Mouse (Mus musculus): ENCODE results near the gene Pla2g1b. TPM values are rescaled to one million over a fixed set of nuclear protein-coding genes. Genes with fewer than 3 reads are reported as not detected.

Pla2g1b gene
- polyA plus RNA-seq, 1 experiment from 2014 or later = not detected

- DNase-seq (ENCODE audit: low spot score) = no peak
- H3K27ac ChIP-seq (replicated peaks; ENCODE audit: low read depth, low read length) = no peak overlapping the region
- ATAC-seq (replicated peaks; ENCODE audit: insufficient number of reproducible peaks, low FRiP score, low TSS enrichment, low read depth) = no peak
- H3K9ac ChIP-seq (replicated peaks; ENCODE audit: low read length) = no peak overlapping the region
- H3K27me3 ChIP-seq (ENCODE audit: control insufficient read depth, insufficient read depth, low read length) = no peaks in the 10 kb centered on the region
- no peaks in the 10 kb centered on the region for H3K9me3 ChIP-seq (replicated peaks; ENCODE audit: control insufficient read depth, low read length)
- 72% methylated on average over 22 of the region's 22 CpGs for WGBS
- H3K36me3 ChIP-seq (replicated peaks; ENCODE audit: control insufficient read depth, insufficient read depth, low read depth, low read length) = no peaks in the 10 kb centered on the region
- no peak overlapping the region for H3K4me2 ChIP-seq (ENCODE audit: low read depth, low read length)
- H3K4me1 ChIP-seq (ENCODE audit: control insufficient read depth, insufficient read depth, low read length) = no peaks in the 10 kb centered on the region
- H3K4me3 ChIP-seq (ENCODE audit: low read depth, low read length) = no peak overlapping the region
Observed at GRCm38 (mm10) chr5:115474174-115474828, 8.2 kb downstream of the Pla2g1b start.

- 13% methylated on average over 22 of the region's 22 CpGs for WGBS
- Histone ChIP-seq H3K27ac (replicated peaks; ENCODE audit: low read depth, low read length) (peak overlapping the region; percentile 20; the same call in 1 of the 2 replicates), H3K4me3 (ENCODE audit: low read depth, low read length) (peak overlapping the region; percentile 29), H3K4me1 (ENCODE audit: control insufficient read depth, insufficient read depth, low read length) (no peaks in the 10 kb centered on the region), H3K27me3 (ENCODE audit: control insufficient read depth, insufficient read depth, low read length) (no peaks in the 10 kb centered on the region), H3K9ac (replicated peaks; ENCODE audit: low read length) (peak overlapping the region; percentile 47), H3K4me2 (ENCODE audit: low read depth, low read length) (peak overlapping the region; percentile 47), H3K36me3 (replicated peaks; ENCODE audit: control insufficient read depth, insufficient read depth, low read depth, low read length) (no peaks in the 10 kb centered on the region), H3K9me3 (replicated peaks; ENCODE audit: control insufficient read depth, low read length) (no peaks in the 10 kb centered on the region)
- DNase-seq (ENCODE audit: low spot score) (peak; percentile 78), ATAC-seq (replicated peaks; ENCODE audit: insufficient number of reproducible peaks, low FRiP score, low TSS enrichment, low read depth) (0 out of 2 replicates have a peak, but pooled peaks have one; percentile 25)
Observed at GRCm38 (mm10) chr5:115475337-115476106, 9.5 kb downstream of the Pla2g1b start.

- Histone ChIP-seq H3K36me3 (replicated peaks; ENCODE audit: control insufficient read depth, insufficient read depth, low read depth, low read length) (no peaks in the 10 kb centered on the region), H3K4me2 (ENCODE audit: low read depth, low read length) (peak overlapping the region; percentile 47), H3K4me1 (ENCODE audit: control insufficient read depth, insufficient read depth, low read length) (no peaks in the 10 kb centered on the region), H3K27me3 (ENCODE audit: control insufficient read depth, insufficient read depth, low read length) (no peaks in the 10 kb centered on the region), H3K9ac (replicated peaks; ENCODE audit: low read length) (peak overlapping the region; percentile 39), H3K27ac (replicated peaks; ENCODE audit: low read depth, low read length) (peak overlapping the region; percentile 20; the same call in 1 of the 2 replicates), H3K9me3 (replicated peaks; ENCODE audit: control insufficient read depth, low read length) (no peaks in the 10 kb centered on the region), H3K4me3 (ENCODE audit: low read depth, low read length) (0 out of 2 replicates have a peak overlapping the region, but pooled peaks have one; percentile 17)
- 0 out of 2 replicates have a peak, but pooled peaks have one; percentile 2 for ATAC-seq (replicated peaks; ENCODE audit: insufficient number of reproducible peaks, low FRiP score, low TSS enrichment, low read depth)
- 31% methylated on average over 12 of the region's 12 CpGs for WGBS
- DNase-seq (ENCODE audit: low spot score) = no peak
Observed at GRCm38 (mm10) chr5:115476107-115476727, 10.2 kb downstream of the Pla2g1b start.

GRCm38 (mm10) chr5:115479561-115479960, 13.5 kb downstream of the Pla2g1b start:
- H3K9ac ChIP-seq (replicated peaks; ENCODE audit: low read length) = no peak overlapping the region
- no peaks in the 10 kb centered on the region for H3K4me1 ChIP-seq (ENCODE audit: control insufficient read depth, insufficient read depth, low read length)
- H3K4me2 ChIP-seq (ENCODE audit: low read depth, low read length) = no peak overlapping the region
- DNase-seq (ENCODE audit: low spot score) (no peak), ATAC-seq (replicated peaks; ENCODE audit: insufficient number of reproducible peaks, low FRiP score, low TSS enrichment, low read depth) (no peak)
- WGBS = 31% methylated on average over 15 of the region's 15 CpGs
- no peak overlapping the region for H3K27ac ChIP-seq (replicated peaks; ENCODE audit: low read depth, low read length)
- H3K4me3 ChIP-seq (ENCODE audit: low read depth, low read length) = no peak overlapping the region
- H3K36me3 ChIP-seq (replicated peaks; ENCODE audit: control insufficient read depth, insufficient read depth, low read depth, low read length) = no peaks in the 10 kb centered on the region
- no peaks in the 10 kb centered on the region for H3K9me3 ChIP-seq (replicated peaks; ENCODE audit: control insufficient read depth, low read length)
- peaks cover 6% of the 10 kb centered on the region for H3K27me3 ChIP-seq (ENCODE audit: control insufficient read depth, insufficient read depth, low read length)

GRCm38 (mm10) chr5:115480101-115480500, 14.0 kb downstream of the Pla2g1b start:
- Histone ChIP-seq H3K27ac (replicated peaks; ENCODE audit: low read depth, low read length) (no peak overlapping the region), H3K4me3 (ENCODE audit: low read depth, low read length) (no peak overlapping the region), H3K36me3 (replicated peaks; ENCODE audit: control insufficient read depth, insufficient read depth, low read depth, low read length) (no peaks in the 10 kb centered on the region), H3K9me3 (replicated peaks; ENCODE audit: control insufficient read depth, low read length) (no peaks in the 10 kb centered on the region), H3K9ac (replicated peaks; ENCODE audit: low read length) (no peak overlapping the region), H3K27me3 (ENCODE audit: control insufficient read depth, insufficient read depth, low read length) (peaks cover 6% of the 10 kb centered on the region), H3K4me1 (ENCODE audit: control insufficient read depth, insufficient read depth, low read length) (no peaks in the 10 kb centered on the region), H3K4me2 (ENCODE audit: low read depth, low read length) (no peak overlapping the region)
- 13% methylated on average over 27 of the region's 27 CpGs for WGBS
- ATAC-seq (replicated peaks; ENCODE audit: insufficient number of reproducible peaks, low FRiP score, low TSS enrichment, low read depth) (no peak), DNase-seq (ENCODE audit: low spot score) (no peak)

- no peak for ATAC-seq (replicated peaks; ENCODE audit: insufficient number of reproducible peaks, low FRiP score, low TSS enrichment, low read depth)
- Histone ChIP-seq H3K9ac (replicated peaks; ENCODE audit: low read length) (0 out of 2 replicates have a peak overlapping the region, but pooled peaks have one; percentile 13), H3K27ac (replicated peaks; ENCODE audit: low read depth, low read length) (no peak overlapping the region), H3K36me3 (replicated peaks; ENCODE audit: control insufficient read depth, insufficient read depth, low read depth, low read length) (no peaks in the 10 kb centered on the region), H3K9me3 (replicated peaks; ENCODE audit: control insufficient read depth, low read length) (no peaks in the 10 kb centered on the region), H3K4me3 (ENCODE audit: low read depth, low read length) (no peak overlapping the region), H3K27me3 (ENCODE audit: control insufficient read depth, insufficient read depth, low read length) (peaks cover 6% of the 10 kb centered on the region), H3K4me2 (ENCODE audit: low read depth, low read length) (no peak overlapping the region), H3K4me1 (ENCODE audit: control insufficient read depth, insufficient read depth, low read length) (no peaks in the 10 kb centered on the region)
- no peak for DNase-seq (ENCODE audit: low spot score)
- 18% methylated on average over 38 of the region's 38 CpGs for WGBS
Observed at GRCm38 (mm10) chr5:115482390-115483265, 16.6 kb downstream of the Pla2g1b start.

- H3K9ac ChIP-seq (replicated peaks; ENCODE audit: low read length) = no peak overlapping the region
- H3K27me3 ChIP-seq (ENCODE audit: control insufficient read depth, insufficient read depth, low read length) = peaks cover 6% of the 10 kb centered on the region
- no peaks in the 10 kb centered on the region for H3K4me1 ChIP-seq (ENCODE audit: control insufficient read depth, insufficient read depth, low read length)
- H3K4me2 ChIP-seq (ENCODE audit: low read depth, low read length) = no peak overlapping the region
- no peak overlapping the region for H3K4me3 ChIP-seq (ENCODE audit: low read depth, low read length)
- no peaks in the 10 kb centered on the region for H3K36me3 ChIP-seq (replicated peaks; ENCODE audit: control insufficient read depth, insufficient read depth, low read depth, low read length)
- WGBS = 17% methylated on average over 6 of the region's 6 CpGs
- no peaks in the 10 kb centered on the region for H3K9me3 ChIP-seq (replicated peaks; ENCODE audit: control insufficient read depth, low read length)
- no peak for ATAC-seq (replicated peaks; ENCODE audit: insufficient number of reproducible peaks, low FRiP score, low TSS enrichment, low read depth)
- no peak for DNase-seq (ENCODE audit: low spot score)
- no peak overlapping the region for H3K27ac ChIP-seq (replicated peaks; ENCODE audit: low read depth, low read length)
Observed at GRCm38 (mm10) chr5:115483385-115483784, 17.3 kb downstream of the Pla2g1b start.

All from embryonic facial prominence, embryonic 11.5 days (tissue).